ENCODE assay signal across 8 mouse cellular contexts in the genomic region with DNA sequence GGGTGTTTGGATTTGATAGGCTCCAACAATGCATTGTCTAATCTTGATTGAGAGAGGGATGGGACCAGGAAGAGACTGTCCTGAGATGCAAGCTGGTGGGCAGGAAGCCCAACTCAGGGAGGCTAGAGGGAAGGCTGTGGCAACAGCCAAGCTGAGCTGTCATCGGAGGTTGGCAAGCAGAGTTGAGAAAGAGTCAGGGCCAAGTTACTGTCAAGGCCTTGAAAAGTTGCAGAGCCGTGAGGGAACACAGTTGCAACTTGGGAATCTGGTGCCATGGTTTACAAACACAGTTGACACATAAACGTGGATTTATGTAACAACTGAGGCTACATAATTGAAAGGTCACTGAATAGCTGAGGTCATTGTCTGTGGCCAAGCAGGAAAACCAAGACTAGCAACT.
A peak's percentile ranks its signal among the peaks of the same experiment; 100 is the strongest.
DNase-seq lines count a peak whose midpoint lies in the region; ATAC-seq lines count a peak whose summit lies in the region.

No protein-coding gene starts in this region.

- peak; percentile 74 for DNase-seq in left cerebral cortex, postnatal 4 days
- no peak for DNase-seq in left cerebral cortex, adult 11 months (ENCODE audit: low spot score)
- DNase-seq in adrenal gland, postnatal 14 days = peak; percentile 88
- peak; percentile 91 to 94 for DNase-seq in heart, adult 9 months (ENCODE audit: low spot score in 2 of 2)
- DNase-seq in lung, postnatal 25 days (ENCODE audit: low spot score) = peak; percentile 81
- no peak for DNase-seq in thymus, adult 18-20 months
- no peak for DNase-seq in B cell, adult 2 months

- no peak for ATAC-seq in activated CD4-positive, CD25-positive, alpha-beta regulatory T cell, adult 4 months

- intact Hi-C loops in left cerebral cortex, postnatal 4 days (cut with DNase I) = no loop called here

Comparison
In these comparisons a context has a peak if more than half of its experiments do, and no peak if none do; other contexts are left out.
1. DNase-seq: peak in left cerebral cortex, postnatal 4 days (single experiment), adrenal gland, postnatal 14 days (single experiment), heart, adult 9 months (2 of 2) and lung, postnatal 25 days (single experiment); none in left cerebral cortex, adult 11 months (single experiment), thymus, adult 18-20 months (0 of 2) and B cell, adult 2 months (0 of 2).